Mouse (Mus musculus): Measurements from ENCODE around the gene Clec2e. TPM values are rescaled to one million over a fixed set of nuclear protein-coding genes. Genes with fewer than 3 reads are reported as not detected.
A peak's percentile ranks its signal among the peaks of the same experiment; 100 is the strongest.

Gene Clec2e
- total and polyA plus RNA-seq, 2 experiments from 2014 or later = not detected

GRCm38 (mm10) chr6:129066986-129067385, 33.7 kb downstream of the Clec2e start:
- Histone ChIP-seq H3K4me1 (ENCODE audit: insufficient read depth, low read length) (no peaks in the 10 kb centered on the region), H3K9me3 (ENCODE audit: low read length) (no peaks in the 10 kb centered on the region), H3K9ac (replicated peaks; ENCODE audit: low read length, poor library complexity, severe bottlenecking) (no peak overlapping the region), H3K36me3 (ENCODE audit: insufficient read depth, low read length) (no peaks in the 10 kb centered on the region), H3K27me3 (ENCODE audit: insufficient read depth, low read length) (no peaks in the 10 kb centered on the region), H3K4me3 (ENCODE audit: low read depth, low read length) (no peak overlapping the region), H3K27ac (ENCODE audit: low read depth, low read length) (no peak overlapping the region), H3K4me2 (ENCODE audit: low read depth, low read length, poor library complexity, severe bottlenecking) (no peak overlapping the region)
- DNase-seq (ENCODE audit: low spot score) (peak; percentile 71), ATAC-seq (ENCODE audit: low FRiP score) (peak; percentile 60; the same call in 1 of the 2 replicates)
- 57% methylated on average over 1 of the region's 1 CpGs for WGBS
- TF ChIP-seq CTCF (IDR thresholded peaks at IDR 0.05) = peak; percentile 76

- no peak overlapping the region for H3K9ac ChIP-seq (replicated peaks; ENCODE audit: low read length, poor library complexity, severe bottlenecking)
- H3K27me3 ChIP-seq (ENCODE audit: insufficient read depth, low read length) = no peaks in the 10 kb centered on the region
- H3K4me1 ChIP-seq (ENCODE audit: insufficient read depth, low read length) = no peaks in the 10 kb centered on the region
- H3K36me3 ChIP-seq (ENCODE audit: insufficient read depth, low read length) = no peaks in the 10 kb centered on the region
- no peak overlapping the region for H3K4me2 ChIP-seq (ENCODE audit: low read depth, low read length, poor library complexity, severe bottlenecking)
- no peak overlapping the region for H3K27ac ChIP-seq (ENCODE audit: low read depth, low read length)
- ATAC-seq (ENCODE audit: low FRiP score) = no peak
- no peak for TF ChIP-seq CTCF (IDR thresholded peaks at IDR 0.05)
- no peak overlapping the region for H3K4me3 ChIP-seq (ENCODE audit: low read depth, low read length)
- DNase-seq (ENCODE audit: low spot score) = no peak
- no peaks in the 10 kb centered on the region for H3K9me3 ChIP-seq (ENCODE audit: low read length)
These were observed 34.2 kb downstream of the Clec2e start for GRCm38 (mm10) chr6:129066530-129066929.

- H3K27ac ChIP-seq (ENCODE audit: low read depth, low read length) = no peak overlapping the region
- no peak overlapping the region for H3K4me2 ChIP-seq (ENCODE audit: low read depth, low read length, poor library complexity, severe bottlenecking)
- H3K4me1 ChIP-seq (ENCODE audit: insufficient read depth, low read length) = no peaks in the 10 kb centered on the region
- H3K9me3 ChIP-seq (ENCODE audit: low read length) = no peaks in the 10 kb centered on the region
- H3K27me3 ChIP-seq (ENCODE audit: insufficient read depth, low read length) = no peaks in the 10 kb centered on the region
- ATAC-seq (ENCODE audit: low FRiP score) (no peak), DNase-seq (ENCODE audit: low spot score) (no peak)
- H3K4me3 ChIP-seq (ENCODE audit: low read depth, low read length) = no peak overlapping the region
- no peaks in the 10 kb centered on the region for H3K36me3 ChIP-seq (ENCODE audit: insufficient read depth, low read length)
- TF ChIP-seq CTCF (IDR thresholded peaks at IDR 0.05) = no peak
- WGBS = 93% methylated on average over 3 of the region's 3 CpGs
- H3K9ac ChIP-seq (replicated peaks; ENCODE audit: low read length, poor library complexity, severe bottlenecking) = no peak overlapping the region
These were observed 34.9 kb downstream of the Clec2e start for GRCm38 (mm10) chr6:129065857-129066256.

- Histone ChIP-seq H3K4me2 (ENCODE audit: low read depth, low read length, poor library complexity, severe bottlenecking) (no peak overlapping the region), H3K4me1 (ENCODE audit: insufficient read depth, low read length) (no peaks in the 10 kb centered on the region), H3K27me3 (ENCODE audit: insufficient read depth, low read length) (no peaks in the 10 kb centered on the region), H3K9me3 (ENCODE audit: low read length) (no peaks in the 10 kb centered on the region), H3K9ac (replicated peaks; ENCODE audit: low read length, poor library complexity, severe bottlenecking) (no peak overlapping the region), H3K27ac (ENCODE audit: low read depth, low read length) (no peak overlapping the region), H3K4me3 (ENCODE audit: low read depth, low read length) (no peak overlapping the region), H3K36me3 (ENCODE audit: insufficient read depth, low read length) (no peaks in the 10 kb centered on the region)
- DNase-seq (ENCODE audit: low spot score) = no peak
- no peak for ATAC-seq (ENCODE audit: low FRiP score)
- 80% methylated on average over 3 of the region's 3 CpGs for WGBS
- TF ChIP-seq CTCF (IDR thresholded peaks at IDR 0.05) = no peak
These were observed 35.3 kb downstream of the Clec2e start for GRCm38 (mm10) chr6:129065407-129065806.

- H3K9me3 ChIP-seq (ENCODE audit: low read length) = no peaks in the 10 kb centered on the region
- H3K27me3 ChIP-seq (ENCODE audit: insufficient read depth, low read length) = no peaks in the 10 kb centered on the region
- no peak overlapping the region for H3K27ac ChIP-seq (ENCODE audit: low read depth, low read length)
- H3K9ac ChIP-seq (replicated peaks; ENCODE audit: low read length, poor library complexity, severe bottlenecking) = no peak overlapping the region
- DNase-seq (ENCODE audit: low spot score) = no peak
- no peak for TF ChIP-seq CTCF (IDR thresholded peaks at IDR 0.05)
- no peak overlapping the region for H3K4me3 ChIP-seq (ENCODE audit: low read depth, low read length)
- H3K36me3 ChIP-seq (ENCODE audit: insufficient read depth, low read length) = no peaks in the 10 kb centered on the region
- no peak overlapping the region for H3K4me2 ChIP-seq (ENCODE audit: low read depth, low read length, poor library complexity, severe bottlenecking)
- H3K4me1 ChIP-seq (ENCODE audit: insufficient read depth, low read length) = no peaks in the 10 kb centered on the region
- ATAC-seq (ENCODE audit: low FRiP score) = no peak
These were observed 42.7 kb downstream of the Clec2e start for GRCm38 (mm10) chr6:129058013-129058412.

GRCm38 (mm10) chr6:129056237-129056636, 44.5 kb downstream of the Clec2e start:
- Histone ChIP-seq H3K4me3 (ENCODE audit: low read depth, low read length) (no peak overlapping the region), H3K36me3 (ENCODE audit: insufficient read depth, low read length) (no peaks in the 10 kb centered on the region), H3K9me3 (ENCODE audit: low read length) (no peaks in the 10 kb centered on the region), H3K4me2 (ENCODE audit: low read depth, low read length, poor library complexity, severe bottlenecking) (no peak overlapping the region), H3K27ac (ENCODE audit: low read depth, low read length) (no peak overlapping the region), H3K27me3 (ENCODE audit: insufficient read depth, low read length) (no peaks in the 10 kb centered on the region), H3K4me1 (ENCODE audit: insufficient read depth, low read length) (no peaks in the 10 kb centered on the region), H3K9ac (replicated peaks; ENCODE audit: low read length, poor library complexity, severe bottlenecking) (no peak overlapping the region)
- DNase-seq (ENCODE audit: low spot score) (no peak), ATAC-seq (ENCODE audit: low FRiP score) (no peak)
- 86% methylated on average over 3 of the region's 3 CpGs for WGBS
- TF ChIP-seq CTCF (IDR thresholded peaks at IDR 0.05) = no peak
